Mouse (Mus musculus) forebrain, embryonic 15.5 days (tissue): ENCODE results near the gene Kcna5. TPM values are rescaled to one million over a fixed set of nuclear protein-coding genes. Genes with fewer than 3 reads are reported as not detected.
A peak's percentile ranks its signal among the peaks of the same experiment; 100 is the strongest.

Experiments used
- ATAC-seq: fragments of 200-750 bp; cut with Nextera tagmentation; replicated peaks from 2 replicates; pipeline ENCODE4 v1.8.0; 2017; ENCODE audit warnings: mild to moderate bottlenecking, moderate TSS enrichment, moderate library complexity
- H3K27ac ChIP-seq: fragments of 300-500 bp; sonication (generic); replicated peaks from 2 replicates; pipeline ENCODE4 v1.5.1; 2015; ENCODE audit warnings: mild to moderate bottlenecking, inconsistent platforms
- H3K27me3 ChIP-seq: fragments of 300-500 bp; sonication (generic); 2 replicates; pipeline ENCODE4 v1.6.1; 2015; ENCODE audit warnings: inconsistent platforms
- H3K36me3 ChIP-seq: fragments of 300-500 bp; sonication (generic); 2 replicates; pipeline ENCODE4 v1.6.1; 2015; ENCODE audit warnings: mild to moderate bottlenecking, inconsistent platforms
- H3K4me1 ChIP-seq: fragments of 300-500 bp; sonication (generic); 2 replicates; pipeline ENCODE4 v1.6.1; 2015; ENCODE audit warnings: inconsistent platforms
- H3K4me2 ChIP-seq: fragments of 300-500 bp; sonication (generic); replicated peaks from 2 replicates; pipeline ENCODE4 v1.6.1; 2015; ENCODE audit warnings: mild to moderate bottlenecking, inconsistent platforms
- H3K4me3 ChIP-seq: fragments of 300-500 bp; sonication (generic); 2 replicates; pipeline ENCODE4 v1.5.1; 2015; ENCODE audit warnings: mild to moderate bottlenecking, inconsistent platforms
- H3K9ac ChIP-seq: fragments of 300-500 bp; sonication (generic); replicated peaks from 2 replicates; pipeline ENCODE4 v1.6.1; 2015; ENCODE audit warnings: mild to moderate bottlenecking, inconsistent platforms
- H3K9me3 ChIP-seq: fragments of 300-500 bp; sonication (generic); 2 replicates; pipeline ENCODE4 v1.6.1; 2016; ENCODE audit warnings: inconsistent platforms
- WGBS: fragments of 180-500 bp; shearing (Covaris S2); methylation state at CpG from one replicate; pipeline ENCODE4 v1.1.7; 2015; ENCODE audit warnings: mixed read lengths; 5-methylcytosine and 5-hydroxymethylcytosine counted together
- polyA plus RNA-seq: library from polyadenylated mRNA; unstranded; fragments of >200 nt; fragmentation: Nextera tagmentation; extraction: Ambion mirVana; gene quantifications from 2 replicates; pipeline ENCODE4 v1.2.1, GENCODE M21; 2015

The Kcna5 gene
- polyA plus RNA-seq, 1 experiment from 2014 or later, result 2.4 TPM

DNA sequence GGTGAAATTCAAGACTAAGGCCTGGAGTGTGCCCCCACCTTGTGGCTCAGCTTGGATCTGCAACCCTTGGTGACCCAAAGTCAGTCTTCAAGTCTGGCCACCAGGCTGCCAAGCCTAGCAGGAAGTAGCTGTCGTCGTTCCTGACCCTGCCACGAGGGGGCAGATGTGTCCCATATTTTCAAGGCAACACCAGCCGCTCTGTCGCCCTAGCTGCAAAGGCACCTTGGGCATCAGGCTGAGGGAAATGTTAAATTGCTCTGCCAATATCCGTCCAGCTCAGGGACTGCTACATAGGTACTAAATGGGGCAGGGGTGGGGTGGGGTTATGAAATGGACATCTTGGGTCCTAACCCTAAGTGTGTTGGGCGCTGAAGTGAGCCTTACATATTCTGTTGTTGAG, 28.7 kb upstream of the Kcna5 start:
- H3K4me1 ChIP-seq, result peaks cover 12% of the 10 kb centered on the region
- no peak overlapping the region for H3K27ac ChIP-seq
- no peak overlapping the region for H3K4me3 ChIP-seq
- 17% methylated on average over 7 of the region's 7 CpGs for WGBS
- H3K4me2 ChIP-seq, result no peak overlapping the region
- no peaks in the 10 kb centered on the region for H3K27me3 ChIP-seq
- no peak overlapping the region for H3K9ac ChIP-seq
- peak; percentile 33 for ATAC-seq
- H3K36me3 ChIP-seq, result no peaks in the 10 kb centered on the region
- H3K9me3 ChIP-seq, result no peaks in the 10 kb centered on the region

DNA sequence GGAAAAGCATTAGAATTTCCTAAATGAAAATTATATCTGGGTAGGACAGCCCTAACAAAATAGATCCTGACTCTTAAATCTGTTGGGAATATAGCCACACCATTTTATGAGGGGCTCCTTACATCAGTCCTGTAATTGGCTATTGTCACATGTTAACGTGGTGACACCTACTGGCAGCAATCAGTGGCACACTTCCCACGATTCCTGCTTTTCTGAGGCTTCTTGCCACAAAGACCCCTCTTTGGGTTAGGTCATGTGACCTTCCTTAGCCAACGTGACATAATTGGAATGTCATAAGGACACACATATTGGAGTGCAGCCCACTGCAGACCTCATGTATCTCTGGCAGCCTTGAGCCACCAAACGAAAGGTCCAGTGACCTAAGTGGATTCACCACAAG, 26.5 kb upstream of the Kcna5 start:
- no peak overlapping the region for H3K9ac ChIP-seq
- no peaks in the 10 kb centered on the region for H3K9me3 ChIP-seq
- 23% methylated on average over 4 of the region's 4 CpGs for WGBS
- H3K36me3 ChIP-seq, result no peaks in the 10 kb centered on the region
- no peaks in the 10 kb centered on the region for H3K27me3 ChIP-seq
- H3K27ac ChIP-seq, result no peak overlapping the region
- no peak for ATAC-seq
- H3K4me1 ChIP-seq, result peaks cover 12% of the 10 kb centered on the region
- H3K4me2 ChIP-seq, result no peak overlapping the region
- H3K4me3 ChIP-seq, result no peak overlapping the region

DNA sequence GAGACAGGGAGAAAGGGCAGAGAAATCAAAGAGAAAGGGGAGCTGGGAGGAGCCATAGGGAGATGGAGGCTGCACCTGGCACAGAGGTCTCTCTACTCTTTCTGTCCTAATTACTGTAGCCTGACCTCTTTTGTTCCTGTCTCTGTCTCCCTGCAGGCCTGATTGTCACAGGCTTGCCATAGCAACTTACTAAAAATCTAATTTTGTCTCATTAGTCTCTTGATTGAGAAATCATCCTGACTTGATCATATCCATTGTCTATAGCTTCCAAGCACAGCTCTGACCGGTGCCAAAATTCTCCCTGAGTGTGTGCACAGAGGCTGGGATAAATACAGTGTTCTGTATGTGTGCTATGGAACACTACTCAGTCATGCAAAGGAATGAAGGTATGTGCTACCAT, 25.5 kb upstream of the Kcna5 start:
- H3K9me3 ChIP-seq, result no peaks in the 10 kb centered on the region
- 41% methylated on average over 1 of the region's 1 CpGs for WGBS
- no peaks in the 10 kb centered on the region for H3K27me3 ChIP-seq
- no peak overlapping the region for H3K4me2 ChIP-seq
- no peak for ATAC-seq
- no peak overlapping the region for H3K9ac ChIP-seq
- H3K36me3 ChIP-seq, result no peaks in the 10 kb centered on the region
- peak overlapping the region; percentile 67 for H3K27ac ChIP-seq
- H3K4me1 ChIP-seq, result peaks cover 12% of the 10 kb centered on the region
- H3K4me3 ChIP-seq, result no peak overlapping the region

DNA sequence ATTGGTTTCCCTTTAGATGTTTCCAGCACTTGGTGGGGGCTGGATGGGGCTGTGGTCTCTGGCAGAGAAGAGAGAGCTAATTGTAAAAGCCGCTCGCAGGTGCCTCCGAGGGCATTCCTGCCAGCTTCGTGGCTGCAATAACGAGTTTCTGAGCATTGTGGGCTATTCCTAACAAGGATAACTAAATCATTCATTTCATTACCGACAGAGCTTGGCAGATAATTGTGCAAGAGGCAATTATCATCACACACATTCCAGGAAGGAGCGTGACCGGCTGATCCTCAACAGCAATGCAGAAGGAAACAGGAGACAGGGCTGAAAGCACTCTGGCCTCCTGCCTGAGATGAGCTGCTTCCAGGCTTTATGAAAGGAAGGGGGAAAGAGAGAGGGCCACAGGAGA, 24.8 kb upstream of the Kcna5 start:
- ATAC-seq, result peak; percentile 21; the same call in 1 of the 2 replicates
- Histone ChIP-seq H3K9ac (no peak overlapping the region), H3K4me2 (no peak overlapping the region), H3K4me1 (peaks cover 12% of the 10 kb centered on the region), H3K9me3 (no peaks in the 10 kb centered on the region), H3K36me3 (no peaks in the 10 kb centered on the region), H3K27me3 (no peaks in the 10 kb centered on the region), H3K27ac (peak overlapping the region; percentile 67), H3K4me3 (no peak overlapping the region)
- 9% methylated on average over 8 of the region's 8 CpGs for WGBS

DNA sequence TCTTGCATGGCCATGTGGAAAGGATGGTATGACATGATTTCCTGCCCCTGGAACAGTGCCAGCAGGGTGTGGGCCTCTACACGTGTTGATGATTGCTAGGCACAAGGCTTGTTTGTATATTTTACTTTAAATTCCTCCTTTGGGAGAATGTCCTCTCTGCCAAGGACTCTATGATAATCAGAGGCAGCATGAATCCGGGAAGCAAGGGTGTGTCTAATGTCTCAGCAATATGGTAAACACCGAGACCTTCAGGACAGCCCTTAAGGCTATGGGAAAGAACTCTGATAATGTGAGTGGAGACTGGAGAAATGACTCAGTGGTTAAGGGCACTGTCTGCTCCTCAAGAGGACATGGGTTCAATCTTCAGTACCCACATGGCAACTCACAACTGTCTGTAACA, 23.1 kb upstream of the Kcna5 start:
- no peak for ATAC-seq
- H3K27me3 ChIP-seq, result no peaks in the 10 kb centered on the region
- WGBS, result 75% methylated on average over 3 of the region's 3 CpGs
- no peak overlapping the region for H3K4me2 ChIP-seq
- H3K9ac ChIP-seq, result no peak overlapping the region
- peaks cover 12% of the 10 kb centered on the region for H3K4me1 ChIP-seq
- H3K36me3 ChIP-seq, result no peaks in the 10 kb centered on the region
- no peak overlapping the region for H3K27ac ChIP-seq
- no peak overlapping the region for H3K4me3 ChIP-seq
- H3K9me3 ChIP-seq, result no peaks in the 10 kb centered on the region

DNA sequence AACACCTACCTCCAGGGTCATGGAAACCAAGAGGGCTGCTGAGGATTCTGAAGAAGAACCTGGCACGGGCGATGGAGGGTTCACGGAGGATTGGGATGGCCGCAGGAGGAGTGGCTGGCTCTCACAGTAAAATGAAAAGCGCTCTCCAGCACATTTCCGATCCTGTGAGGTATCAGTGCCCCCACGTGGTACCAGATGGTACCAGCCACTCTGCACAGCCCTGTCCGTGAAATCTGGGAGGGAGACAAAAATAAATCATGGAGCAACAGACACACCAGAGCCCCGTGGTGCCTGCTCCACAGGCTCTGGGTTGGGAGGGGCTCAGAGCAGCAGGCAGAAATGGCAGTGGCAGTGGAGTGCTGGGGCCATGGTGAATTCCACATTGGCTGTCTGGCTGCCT, 18.6 kb upstream of the Kcna5 start:
- H3K4me1 ChIP-seq, result no peaks in the 10 kb centered on the region

DNA sequence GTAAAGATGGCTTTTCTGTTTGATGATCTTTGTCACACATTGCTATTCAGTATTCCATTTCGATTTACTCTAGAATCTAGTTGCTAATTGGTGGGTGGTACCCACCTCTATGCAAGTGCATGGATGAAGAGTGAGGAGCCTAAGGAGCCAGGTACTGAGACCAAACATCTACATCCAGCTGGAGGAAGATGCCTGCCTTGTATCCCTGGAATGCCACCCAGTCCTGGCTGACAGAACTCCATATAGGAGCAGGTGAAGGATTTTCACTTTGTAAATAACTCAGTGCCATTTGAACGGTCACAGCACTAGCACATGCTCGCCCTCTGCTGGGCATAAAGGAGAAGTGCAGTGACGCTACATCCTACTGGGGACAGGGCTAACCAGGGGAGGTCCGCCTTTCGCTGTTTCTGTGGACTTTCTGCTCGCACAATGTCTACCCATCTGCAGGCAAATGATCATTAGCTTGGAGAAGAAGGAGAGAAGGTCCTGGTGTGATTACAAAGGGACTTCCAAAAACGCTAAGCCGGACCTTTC, 16.7 kb upstream of the Kcna5 start:
- ATAC-seq, result peak; percentile 71

More for the DNA sequence above, 18.6 kb upstream of the Kcna5 start:
- Histone ChIP-seq H3K9ac (no peak overlapping the region), H3K4me2 (no peak overlapping the region), H3K27ac (no peak overlapping the region), H3K4me3 (no peak overlapping the region), H3K9me3 (no peaks in the 10 kb centered on the region), H3K36me3 (no peaks in the 10 kb centered on the region), H3K27me3 (no peaks in the 10 kb centered on the region)
- ATAC-seq, result peak; percentile 46
- 36% methylated on average over 9 of the region's 9 CpGs for WGBS

DNA sequence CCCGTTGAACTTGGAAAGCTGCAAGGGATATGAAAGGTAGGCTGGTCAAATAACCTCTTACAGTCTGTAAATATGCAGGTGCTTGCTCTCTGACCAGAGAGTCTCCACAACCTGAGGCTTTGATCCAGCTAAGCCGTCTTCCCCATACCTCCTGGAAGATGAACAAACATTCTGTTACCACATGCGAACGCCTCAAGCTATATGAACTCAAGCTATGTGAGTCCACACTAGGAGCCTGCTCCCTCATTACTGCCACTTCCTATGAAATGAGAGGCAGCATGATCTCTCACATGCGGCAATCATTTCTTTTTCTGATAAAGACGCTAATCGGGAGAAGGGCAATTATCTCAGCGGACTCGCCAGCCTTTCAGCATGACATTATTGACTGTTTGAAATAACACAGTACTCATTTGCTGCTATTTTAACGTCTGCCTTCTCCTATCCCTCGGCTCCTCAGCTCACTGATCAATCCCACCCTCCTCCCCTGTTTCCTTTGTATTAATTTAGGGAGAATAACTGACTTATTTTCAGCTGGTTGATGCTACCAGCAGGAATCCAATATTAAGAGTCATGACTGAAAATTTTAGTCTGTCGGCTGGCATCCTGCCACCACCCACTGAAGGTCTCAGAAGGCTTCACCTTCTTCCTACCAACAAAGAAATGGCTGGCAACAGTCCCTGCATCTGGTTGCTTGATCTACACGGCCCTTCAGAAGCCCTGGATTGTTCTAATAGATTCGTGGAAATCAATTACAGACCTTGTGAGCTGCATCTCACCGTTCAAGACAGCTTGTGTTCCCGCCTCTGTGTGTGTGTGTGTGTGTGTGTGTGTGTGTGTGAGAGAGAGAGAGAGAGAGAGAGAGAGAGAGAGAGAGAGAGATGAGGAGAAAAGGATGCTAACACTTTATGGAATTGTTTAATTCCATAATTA, 9.2 kb upstream of the Kcna5 start:
- WGBS, result 33% methylated on average over 16 of the region's 16 CpGs
- Histone ChIP-seq H3K9me3 (no peaks in the 10 kb centered on the region), H3K4me1 (no peaks in the 10 kb centered on the region; the same call in 1 of the 2 replicates)

More for the DNA sequence above, 16.7 kb upstream of the Kcna5 start:
- no peak overlapping the region for H3K4me2 ChIP-seq
- no peaks in the 10 kb centered on the region for H3K4me1 ChIP-seq
- no peak overlapping the region for H3K27ac ChIP-seq
- no peaks in the 10 kb centered on the region for H3K9me3 ChIP-seq
- no peaks in the 10 kb centered on the region for H3K36me3 ChIP-seq
- no peak overlapping the region for H3K4me3 ChIP-seq
- WGBS, result 16% methylated on average over 9 of the region's 9 CpGs
- H3K9ac ChIP-seq, result no peak overlapping the region
- H3K27me3 ChIP-seq, result no peaks in the 10 kb centered on the region

DNA sequence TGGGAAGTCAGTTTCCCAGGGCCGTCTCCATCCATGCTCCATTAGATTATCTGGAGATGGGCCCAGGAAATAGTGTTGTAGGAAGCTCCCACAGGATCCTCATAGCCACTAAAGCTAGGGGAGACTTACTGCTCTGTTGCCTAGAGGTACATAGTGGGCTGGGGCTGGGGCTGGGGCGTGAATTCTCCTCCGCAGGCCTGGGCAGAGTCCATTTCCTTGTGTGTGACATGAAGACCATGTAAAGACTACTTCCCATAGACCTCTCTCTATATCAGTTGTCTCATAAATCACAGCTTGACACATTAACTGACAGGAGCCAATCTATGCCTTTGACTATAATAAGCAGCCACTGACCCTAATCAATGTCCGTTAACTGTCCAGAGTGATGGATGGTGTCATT, 7.5 kb upstream of the Kcna5 start:
- H3K9me3 ChIP-seq, result no peaks in the 10 kb centered on the region
- H3K4me1 ChIP-seq, result no peaks in the 10 kb centered on the region; the same call in 1 of the 2 replicates
- no peak for ATAC-seq
- no peaks in the 10 kb centered on the region for H3K27me3 ChIP-seq
- WGBS, result 92% methylated on average over 4 of the region's 4 CpGs
- H3K4me2 ChIP-seq, result no peak overlapping the region
- no peaks in the 10 kb centered on the region for H3K36me3 ChIP-seq
- H3K27ac ChIP-seq, result no peak overlapping the region
- H3K4me3 ChIP-seq, result no peak overlapping the region
- no peak overlapping the region for H3K9ac ChIP-seq

More for the DNA sequence above, 9.2 kb upstream of the Kcna5 start:
- ATAC-seq, result peak; percentile 70; the same call in 1 of the 2 replicates
- Histone ChIP-seq H3K4me2 (no peak overlapping the region), H3K36me3 (no peaks in the 10 kb centered on the region), H3K27ac (no peak overlapping the region; the same call in 1 of the 2 replicates), H3K9ac (no peak overlapping the region), H3K27me3 (no peaks in the 10 kb centered on the region), H3K4me3 (no peak overlapping the region)

DNA sequence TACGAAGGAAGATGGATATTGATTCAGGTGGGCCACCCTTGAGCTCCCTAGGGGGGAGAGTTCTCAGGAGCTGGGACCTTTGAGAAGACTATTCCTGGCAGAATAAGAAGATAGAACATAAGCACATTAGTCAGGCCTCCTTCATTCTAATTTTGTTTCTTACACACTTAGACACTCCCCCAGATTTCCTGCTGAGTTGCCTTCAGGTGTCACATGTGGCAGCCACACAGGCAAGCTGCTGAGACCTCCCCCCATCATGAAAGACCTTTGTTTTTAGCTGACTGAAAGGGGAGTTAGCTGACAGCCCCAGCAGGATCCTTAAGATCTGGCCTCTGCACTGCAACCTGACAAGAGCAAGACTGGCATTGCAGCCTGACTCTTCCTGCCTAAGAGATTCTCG, 2.3 kb upstream of the Kcna5 start:
- no peak for ATAC-seq
- peaks cover 9% of the 10 kb centered on the region for H3K4me1 ChIP-seq
- H3K27me3 ChIP-seq, result peaks cover 13% of the 10 kb centered on the region; the same call in 1 of the 2 replicates
- H3K36me3 ChIP-seq, result no peaks in the 10 kb centered on the region
- WGBS, result 31% methylated on average over 2 of the region's 2 CpGs
- H3K4me2 ChIP-seq, result no peak overlapping the region
- H3K4me3 ChIP-seq, result no peak overlapping the region
- no peak overlapping the region for H3K27ac ChIP-seq
- no peak overlapping the region for H3K9ac ChIP-seq
- no peaks in the 10 kb centered on the region for H3K9me3 ChIP-seq

DNA sequence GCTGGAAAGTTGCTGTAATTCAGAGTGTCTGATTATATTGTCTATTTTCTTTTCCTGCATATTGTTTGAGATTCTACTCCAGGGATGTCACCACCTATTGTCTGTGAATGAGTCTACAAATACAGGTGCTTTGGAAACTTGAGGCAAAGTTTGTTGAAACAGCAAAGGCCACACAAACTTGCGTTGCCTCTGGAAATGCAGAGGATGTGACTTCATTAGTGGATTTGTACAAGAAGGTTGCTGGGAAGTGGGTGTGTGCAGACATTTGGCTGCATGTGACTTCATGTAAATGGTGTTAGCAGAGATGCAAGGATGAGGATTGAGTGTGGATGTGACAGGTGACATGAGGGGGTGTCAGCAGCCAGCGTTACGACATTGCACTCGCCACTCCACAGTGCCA, 1.7 kb upstream of the Kcna5 start:
- Histone ChIP-seq H3K36me3 (no peaks in the 10 kb centered on the region), H3K27me3 (peaks cover 13% of the 10 kb centered on the region; the same call in 1 of the 2 replicates), H3K9me3 (no peaks in the 10 kb centered on the region), H3K9ac (no peak overlapping the region), H3K4me1 (peaks cover 9% of the 10 kb centered on the region), H3K4me3 (no peak overlapping the region), H3K27ac (no peak overlapping the region), H3K4me2 (no peak overlapping the region)
- no peak for ATAC-seq
- WGBS, result 77% methylated on average over 4 of the region's 4 CpGs

DNA sequence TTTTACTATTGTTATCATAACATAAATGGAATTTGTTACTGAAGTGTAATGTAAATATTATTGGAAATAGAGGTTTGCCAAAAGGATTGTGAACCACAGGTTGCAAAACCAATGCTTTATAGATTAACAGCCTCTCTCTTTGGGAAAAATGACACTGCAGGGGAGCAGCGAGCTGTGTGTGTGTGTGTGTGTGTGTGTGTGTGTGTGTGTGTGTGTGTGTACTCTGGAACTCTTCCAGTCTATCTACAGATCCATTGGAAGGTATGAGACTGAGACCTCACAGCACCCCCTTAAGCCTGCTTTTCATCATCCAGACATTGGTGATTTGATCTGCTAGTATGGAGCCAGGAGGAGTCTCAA, 679 bp upstream of the Kcna5 start:
- no peak for ATAC-seq
- H3K4me2 ChIP-seq, result no peak overlapping the region
- H3K9me3 ChIP-seq, result no peaks in the 10 kb centered on the region
- H3K27ac ChIP-seq, result no peak overlapping the region
- no peaks in the 10 kb centered on the region for H3K36me3 ChIP-seq
- H3K4me3 ChIP-seq, result no peak overlapping the region
- H3K4me1 ChIP-seq, result peaks cover 9% of the 10 kb centered on the region
- peaks cover 13% of the 10 kb centered on the region; the same call in 1 of the 2 replicates for H3K27me3 ChIP-seq
- H3K9ac ChIP-seq, result no peak overlapping the region
- WGBS, result 21% methylated on average over 1 of the region's 1 CpGs
